Mouse (Mus musculus): Measurements from ENCODE around the gene Nav1. TPM values are rescaled to one million over a fixed set of nuclear protein-coding genes. Genes with fewer than 3 reads are reported as not detected.

Gene Nav1
- total RNA-seq (2021) = 100 to 1,000 TPM; 232 to 237 TPM

GRCm38 (mm10) chr1:135607019-135607418 is at the start of gene Nav1:
Gene Nav1 (minus strand): TSS chr1:135607295.
- intact Hi-C loops (cut with DNase I) = no loop called here

GRCm38 (mm10) chr1:135653909-135654308 is 46.8 kb upstream of the Nav1 start:
- intact Hi-C loops (cut with DNase I) = no loop called here
- DNase-seq = no peak

More at GRCm38 (mm10) chr1:135607019-135607418, at the start of gene Nav1:
- no peak for DNase-seq

GRCm38 (mm10) chr1:135645459-135646195 is 38.5 kb upstream of the Nav1 start:
- DNase-seq = peak; percentile 45
- intact Hi-C loops (cut with DNase I) = no loop called here

- intact Hi-C loops (cut with DNase I) = no loop called here
- peak; percentile 73 for DNase-seq
Measured at GRCm38 (mm10) chr1:135644110-135644509, 37.0 kb upstream of the Nav1 start.

GRCm38 (mm10) chr1:135643691-135644090 is 36.6 kb upstream of the Nav1 start:
- DNase-seq = no peak
- intact Hi-C loops (cut with DNase I) = no loop called here

GRCm38 (mm10) chr1:135639853-135640252 is 32.8 kb upstream of the Nav1 start:
- intact Hi-C loops (cut with DNase I) = no loop called here
- no peak for DNase-seq

GRCm38 (mm10) chr1:135639093-135639492 is 32.0 kb upstream of the Nav1 start:
- intact Hi-C loops (cut with DNase I) = no loop called here
- DNase-seq = no peak

GRCm38 (mm10) chr1:135637574-135638008 is 30.5 kb upstream of the Nav1 start:
- no peak for DNase-seq
- intact Hi-C loops (cut with DNase I) = no loop called here

GRCm38 (mm10) chr1:135636111-135636511 is 29.0 kb upstream of the Nav1 start:
- intact Hi-C loops (cut with DNase I) = no loop called here
- no peak for DNase-seq

GRCm38 (mm10) chr1:135635323-135636064 is 28.4 kb upstream of the Nav1 start:
- no peak for DNase-seq
- intact Hi-C loops (cut with DNase I) = no loop called here

- DNase-seq = no peak
- intact Hi-C loops (cut with DNase I) = no loop called here
Measured at GRCm38 (mm10) chr1:135634791-135635190, 27.7 kb upstream of the Nav1 start.

- intact Hi-C loops (cut with DNase I) = no loop called here
- no peak for DNase-seq
Measured at GRCm38 (mm10) chr1:135633884-135634283, 26.8 kb upstream of the Nav1 start.

GRCm38 (mm10) chr1:135633478-135633877 is 26.4 kb upstream of the Nav1 start:
- intact Hi-C loops (cut with DNase I) = no loop called here
- no peak for DNase-seq

- intact Hi-C loops (cut with DNase I) = no loop called here
- DNase-seq = no peak
Measured at GRCm38 (mm10) chr1:135632199-135632598, 25.1 kb upstream of the Nav1 start.

- peak; percentile 60 for DNase-seq
- intact Hi-C loops (cut with DNase I) = no loop called here
Measured at GRCm38 (mm10) chr1:135631515-135631914, 24.4 kb upstream of the Nav1 start.

GRCm38 (mm10) chr1:135629846-135630245 is 22.8 kb upstream of the Nav1 start:
- DNase-seq = no peak
- intact Hi-C loops (cut with DNase I) = no loop called here

- no peak for DNase-seq
- intact Hi-C loops (cut with DNase I) = no loop called here
Measured at GRCm38 (mm10) chr1:135626218-135626617, 19.1 kb upstream of the Nav1 start.

GRCm38 (mm10) chr1:135625741-135626140 is 18.6 kb upstream of the Nav1 start:
- intact Hi-C loops (cut with DNase I) = no loop called here
- no peak for DNase-seq

GRCm38 (mm10) chr1:135624646-135625045 is 17.6 kb upstream of the Nav1 start:
- intact Hi-C loops (cut with DNase I) = no loop called here
- no peak for DNase-seq

- no peak for DNase-seq
- intact Hi-C loops (cut with DNase I) = no loop called here
Measured at GRCm38 (mm10) chr1:135623136-135623535, 16.0 kb upstream of the Nav1 start.

- intact Hi-C loops (cut with DNase I) = no loop called here
- peak; percentile 45 for DNase-seq
Measured at GRCm38 (mm10) chr1:135621307-135621706, 14.2 kb upstream of the Nav1 start.

GRCm38 (mm10) chr1:135619932-135620391 is 12.9 kb upstream of the Nav1 start:
- no peak for DNase-seq
- intact Hi-C loops (cut with DNase I) = no loop called here
